Mouse (Mus musculus) mouse trophoblast stem cell (cell line): ENCODE measurements around the gene Gm4724.
"Not testable (repeated sequence)": the region's sequence is repeated elsewhere in the genome, so short reads cannot be mapped to it uniquely, and the experiment has no call there.

Experiments
- in situ Hi-C, 2 experiments: fragments of 300-500 bp; cut with MseI, MboI; formaldehyde crosslinking; loops; 2 replicates in 1 of 2; 3 replicates in 1 of 2; pipeline ENCODE4 v1.15.1; 2025

Gene Gm4724

GRCm38 (mm10) chr2:175435707-175436106 is at the start of gene Gm4724:
Gene Gm4724 (minus strand): TSS chr2:175435807.
- in situ Hi-C loops, result not testable (repeated sequence)

GRCm38 (mm10) chr2:175469685-175470084 is 34.1 kb upstream of the Gm4724 start, which contains the start of gene Zfp965:
Gene Zfp965 (plus strand): TSS chr2:175469985.
- in situ Hi-C loops, result not testable (repeated sequence)
